Mouse (Mus musculus) stomach, postnatal 0 days (tissue): ENCODE measurements at regions not wholly inside any gene's neighbourhood (a gene's known extent, or its start where the extent isn't known, plus 50 kb on each side); places are given as distances from the start of the nearest gene placed in this dataset.

Experiments
- ATAC-seq: fragments of 200-750 bp; cut with Nextera tagmentation; 2 replicates; pipeline ENCODE4 v1.8.0; 2017; ENCODE audit not compliant: low FRiP score, low TSS enrichment
- DNase-seq: peaks from one replicate; pipeline ENCODE4 v3.0.0-alpha.2; 2016; ENCODE audit warnings: low spot score
- H3K27ac ChIP-seq: fragments of 300-500 bp; sonication (generic); replicated peaks from 2 replicates; pipeline ENCODE4 v1.5.1; 2014; ENCODE audit warnings: mild to moderate bottlenecking, control low read depth
- H3K27me3 ChIP-seq: fragments of 300-500 bp; sonication (generic); 2 replicates; pipeline ENCODE4 v1.6.1; 2014; ENCODE audit warnings: low read length; ENCODE audit not compliant: control insufficient read depth, insufficient read depth
- H3K36me3 ChIP-seq: fragments of 300-500 bp; sonication (generic); 2 replicates; pipeline ENCODE4 v1.6.1; 2014; ENCODE audit warnings: low read length, mixed read lengths; ENCODE audit not compliant: control insufficient read depth, insufficient read depth
- H3K4me1 ChIP-seq: fragments of 300-500 bp; sonication (generic); replicated peaks from 2 replicates; pipeline ENCODE4 v1.6.1; 2014; ENCODE audit warnings: antibody characterized with exemption; ENCODE audit not compliant: control insufficient read depth, insufficient read depth
- H3K4me2 ChIP-seq: fragments of 300-500 bp; sonication (generic); replicated peaks from 2 replicates; pipeline ENCODE4 v1.6.1; 2014; ENCODE audit warnings: low read depth, mild to moderate bottlenecking, control low read depth, moderate library complexity
- H3K4me3 ChIP-seq: fragments of 300-500 bp; sonication (generic); 2 replicates; pipeline ENCODE4 v1.5.1; 2014; ENCODE audit warnings: low read depth, low read length, control low read depth
- H3K9ac ChIP-seq: fragments of 300-500 bp; sonication (generic); 2 replicates; pipeline ENCODE4 v1.6.1; 2014; ENCODE audit warnings: mild to moderate bottlenecking, low read length, control low read depth, mixed read lengths
- H3K9me3 ChIP-seq: fragments of 300-500 bp; sonication (generic); 2 replicates; pipeline ENCODE4 v1.6.1; 2016; ENCODE audit warnings: low read length; ENCODE audit not compliant: control insufficient read depth
- CTCF ChIP-seq: IDR thresholded peaks from 2 replicates; pipeline ENCODE4 v1.5.1; 2016; ENCODE audit warnings: antibody characterized with exemption, low read depth, mild to moderate bottlenecking, moderate library complexity
- EP300 ChIP-seq: optimal IDR thresholded peaks from 2 replicates; pipeline ENCODE3; 2016; ENCODE audit warnings: antibody characterized with exemption
- WGBS: fragments of 180-500 bp; shearing (Covaris S2); extraction: QIAGEN DNeasy Blood & Tissue Kit; methylation state at CpG from one replicate; pipeline ENCODE4 v1.1.7; 2014; 5-methylcytosine and 5-hydroxymethylcytosine counted together

GRCm38 (mm10) chr1:39095901-39096300 lies 97.6 kb upstream of the Npas2 start:
- Histone ChIP-seq H3K27ac (no peak overlapping the region), H3K36me3 (no peaks in the 10 kb centered on the region), H3K4me1 (no peaks in the 10 kb centered on the region), H3K9me3 (no peaks in the 10 kb centered on the region), H3K4me2 (no peak overlapping the region), H3K4me3 (no peak overlapping the region), H3K9ac (no peak overlapping the region), H3K27me3 (no peaks in the 10 kb centered on the region)
- no peak for ATAC-seq
- TF ChIP-seq CTCF (no peak), EP300 (no peak)
- DNase-seq: peak; percentile 5
- WGBS: 90% methylated on average over 8 of the region's 8 CpGs

- Histone ChIP-seq H3K36me3 (no peaks in the 10 kb centered on the region), H3K9me3 (no peaks in the 10 kb centered on the region), H3K4me1 (no peaks in the 10 kb centered on the region), H3K27ac (no peak overlapping the region), H3K9ac (no peak overlapping the region), H3K4me3 (no peak overlapping the region), H3K27me3 (no peaks in the 10 kb centered on the region), H3K4me2 (no peak overlapping the region)
- DNase-seq (no peak), ATAC-seq (no peak)
- WGBS: 82% methylated on average over 3 of the region's 3 CpGs
- TF ChIP-seq CTCF: no peak
- TF ChIP-seq EP300: no peak
Observed at GRCm38 (mm10) chr1:39096726-39097125, 96.8 kb upstream of the Npas2 start.

- ATAC-seq: no peak
- Histone ChIP-seq H3K36me3 (no peaks in the 10 kb centered on the region), H3K4me3 (no peak overlapping the region), H3K4me2 (no peak overlapping the region), H3K9ac (no peak overlapping the region), H3K4me1 (no peaks in the 10 kb centered on the region), H3K9me3 (no peaks in the 10 kb centered on the region), H3K27me3 (no peaks in the 10 kb centered on the region), H3K27ac (no peak overlapping the region)
- WGBS: 79% methylated on average over 10 of the region's 10 CpGs
- no peak for DNase-seq
- TF ChIP-seq EP300: no peak
- TF ChIP-seq CTCF: no peak
Observed at GRCm38 (mm10) chr1:39097499-39097898, 96.0 kb upstream of the Npas2 start.

- no peaks in the 10 kb centered on the region for H3K27me3 ChIP-seq
- no peak overlapping the region for H3K27ac ChIP-seq
- H3K36me3 ChIP-seq: no peaks in the 10 kb centered on the region
- H3K4me2 ChIP-seq: no peak overlapping the region
- no peak overlapping the region for H3K9ac ChIP-seq
- H3K4me1 ChIP-seq: no peaks in the 10 kb centered on the region
- WGBS: 93% methylated on average over 5 of the region's 5 CpGs
- ATAC-seq: no peak
- no peak overlapping the region for H3K4me3 ChIP-seq
- DNase-seq: no peak
- H3K9me3 ChIP-seq: no peaks in the 10 kb centered on the region
- TF ChIP-seq EP300 (no peak), CTCF (no peak)
Observed at GRCm38 (mm10) chr1:39098154-39098553, 95.4 kb upstream of the Npas2 start.

GRCm38 (mm10) chr1:39099246-39099645 lies 94.3 kb upstream of the Npas2 start:
- Histone ChIP-seq H3K4me2 (no peak overlapping the region), H3K9ac (no peak overlapping the region), H3K4me3 (no peak overlapping the region), H3K9me3 (no peaks in the 10 kb centered on the region), H3K36me3 (no peaks in the 10 kb centered on the region), H3K27ac (no peak overlapping the region), H3K27me3 (no peaks in the 10 kb centered on the region), H3K4me1 (no peaks in the 10 kb centered on the region)
- ATAC-seq (no peak), DNase-seq (no peak)
- no peak for TF ChIP-seq CTCF
- no peak for TF ChIP-seq EP300
- WGBS: 86% methylated on average over 7 of the region's 7 CpGs

GRCm38 (mm10) chr1:39100492-39100891 lies 93.0 kb upstream of the Npas2 start:
- Histone ChIP-seq H3K4me3 (no peak overlapping the region), H3K36me3 (no peaks in the 10 kb centered on the region), H3K4me2 (no peak overlapping the region), H3K9ac (no peak overlapping the region), H3K27ac (no peak overlapping the region), H3K27me3 (no peaks in the 10 kb centered on the region), H3K4me1 (no peaks in the 10 kb centered on the region), H3K9me3 (no peaks in the 10 kb centered on the region)
- TF ChIP-seq EP300 (no peak), CTCF (no peak)
- ATAC-seq: peak; percentile 91
- peak; percentile 26 for DNase-seq
